Mouse (Mus musculus) regulatory T cell (primary cell): Measurements from ENCODE around the gene Arhgap21.

ENCODE experiments used
- in situ Hi-C: fragments of 300-600 bp; cut with MboI, MseI; formaldehyde crosslinking; loops from one replicate; pipeline ENCODE4 v1.15.1; 2025; ENCODE audit warnings: high pct_unique_total_duplicates

Gene Arhgap21

DNA sequence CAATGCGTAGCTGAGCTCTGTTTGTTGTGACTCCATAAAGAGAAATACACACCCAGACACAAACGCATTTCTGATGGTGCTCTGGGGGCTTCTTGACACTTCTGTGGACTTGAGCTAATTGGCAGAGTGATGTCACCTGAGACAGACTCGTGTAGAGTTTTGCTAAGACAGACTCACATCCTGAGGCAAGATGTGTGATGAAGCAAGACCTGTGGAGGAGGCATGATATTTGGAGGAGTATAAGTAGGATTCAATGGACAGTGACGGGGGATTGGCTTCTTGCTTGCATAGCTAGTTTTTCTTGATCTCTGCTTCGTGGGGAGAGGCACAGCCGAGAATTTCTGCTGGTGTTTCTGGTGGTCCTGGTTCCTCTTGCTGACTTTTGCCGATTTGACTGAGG lies 150.5 kb downstream of the Arhgap21 start:
- in situ Hi-C loops: no loop called here

DNA sequence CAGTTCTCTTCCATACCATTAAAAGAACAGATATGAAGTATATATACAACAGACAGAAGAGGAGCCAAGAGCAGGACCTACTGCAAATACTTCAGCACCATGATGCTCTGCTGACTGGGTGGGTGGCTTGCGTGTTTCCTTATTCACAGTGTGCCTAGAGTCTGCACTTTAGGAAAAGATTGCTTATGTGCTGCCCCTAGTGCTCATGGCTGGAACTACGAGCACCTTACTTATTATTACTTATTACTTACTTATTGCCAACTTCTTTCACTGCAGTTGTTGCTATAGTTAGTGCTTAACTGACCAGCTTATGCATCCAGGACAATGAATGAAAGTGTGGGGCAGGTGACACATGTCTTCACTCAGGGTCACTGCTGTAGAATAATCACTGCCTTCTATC lies 154.7 kb downstream of the Arhgap21 start:
- in situ Hi-C loops: no loop called here

- in situ Hi-C loops: no loop called here
Measured at GRCm38 (mm10) chr2:20811506-20811905, 157.2 kb downstream of the Arhgap21 start.

GRCm38 (mm10) chr2:20801236-20801890 lies 167.3 kb downstream of the Arhgap21 start:
- in situ Hi-C loops: loop anchor here (10.0 kb wide), 1 partner anchor 1913 kb away; no protein-coding TSS in a partner anchor
